19 mouse cellular contexts compared by ENCODE assay signal in genomic region chr4:135046619-135047018, GRCm38 (mm10).
DNase-seq lines count a peak whose midpoint lies in the region; ATAC-seq lines count a peak whose summit lies in the region.
"Had no signal": no experiment of that assay in that cellular context is flagged by ENCODE, and none has a peak within 500 bp of the region (broad histone marks: within the 10 kb centered on the region; RNA-seq: fewer than 3 reads in every experiment).

No protein-coding gene starts in this region.

- no peak overlapping the region for H3K27ac ChIP-seq in liver, embryonic 13.5 days
- H3K27ac ChIP-seq: embryonic facial prominence, embryonic 15.5 days; hindbrain, embryonic 15.5 days; limb, embryonic 12.5 days; midbrain, embryonic 15.5 days had no signal

- no peaks in the 10 kb centered on the region; the same call in 1 of the 2 replicates for H3K27me3 ChIP-seq in liver, embryonic 13.5 days
- H3K27me3 ChIP-seq: embryonic facial prominence, embryonic 15.5 days; hindbrain, embryonic 15.5 days; midbrain, embryonic 15.5 days had no signal

- H3K9ac ChIP-seq in liver, embryonic 13.5 days = no peak overlapping the region
- H3K9ac ChIP-seq: embryonic facial prominence, embryonic 15.5 days; hindbrain, embryonic 15.5 days; limb, embryonic 12.5 days; midbrain, embryonic 15.5 days had no signal

- 47% methylated on average over 7 of the region's 7 CpGs for WGBS in liver, embryonic 13.5 days (ENCODE audit: insufficient replicate concordance)

- H3K4me3 ChIP-seq in liver, embryonic 13.5 days (replicated peaks) = no peak overlapping the region
- H3K4me3 ChIP-seq: embryonic facial prominence, embryonic 15.5 days; hindbrain, embryonic 15.5 days; limb, embryonic 12.5 days; midbrain, embryonic 15.5 days had no signal

- no peaks in the 10 kb centered on the region for H3K36me3 ChIP-seq in liver, embryonic 13.5 days
- H3K36me3 ChIP-seq: embryonic facial prominence, embryonic 15.5 days; hindbrain, embryonic 15.5 days; limb, embryonic 12.5 days; midbrain, embryonic 15.5 days had no signal

- no peak overlapping the region for H3K4me2 ChIP-seq in liver, embryonic 13.5 days
- H3K4me2 ChIP-seq: embryonic facial prominence, embryonic 15.5 days; heart, embryonic 11.5 days; hindbrain, embryonic 15.5 days; limb, embryonic 12.5 days; midbrain, embryonic 15.5 days had no signal

- peaks cover 16% of the 10 kb centered on the region for H3K4me1 ChIP-seq in liver, embryonic 13.5 days (replicated peaks)
- H3K4me1 ChIP-seq: hindbrain, embryonic 15.5 days; midbrain, embryonic 15.5 days had no signal

- peak; percentile 76 for ATAC-seq in liver, embryonic 13.5 days (ENCODE audit: low read depth)
- ATAC-seq in megakaryocyte-erythroid progenitor cell, adult 5-6 weeks (replicated peaks; ENCODE audit: low FRiP score, low TSS enrichment, poor library complexity, severe bottlenecking) = peak; percentile 66
- ATAC-seq: activated CD4-positive, CD25-positive, alpha-beta regulatory T cell, adult 4 months; forebrain, embryonic 14.5 days; midbrain, embryonic 15.5 days had no signal

- H3K9me3 ChIP-seq in liver, embryonic 13.5 days (replicated peaks) = no peaks in the 10 kb centered on the region
- H3K9me3 ChIP-seq: embryonic facial prominence, embryonic 15.5 days; hindbrain, embryonic 15.5 days; limb, embryonic 12.5 days; midbrain, embryonic 15.5 days had no signal

- peak; percentile 79 for DNase-seq in ES-CJ7 (ENCODE audit: low read depth, low spot score)
- DNase-seq in ZHBTc4 (ENCODE audit: low read depth, low spot score) = peak; percentile 87
- peak; percentile 20 for DNase-seq in liver, embryonic 13.5 days
- no peak for DNase-seq in cerebellum, postnatal 10 days
- no peak for DNase-seq in lung, postnatal 36 days
- DNase-seq in cerebellum, adult 9-11 months = no peak
- DNase-seq: adrenal gland, postnatal 10 days; cerebellum, adult 8-10 months; kidney, adult 2 months; kidney, postnatal 14 days; lung, adult 2 months had no signal

Comparison
In these comparisons a context has a peak if more than half of its experiments do, and no peak if none do; other contexts are left out.
1. DNase-seq: peak in ES-CJ7 (single experiment), ZHBTc4 (single experiment) and liver, embryonic 13.5 days (single experiment); none in cerebellum, postnatal 10 days (0 of 2), lung, postnatal 36 days (single experiment) and cerebellum, adult 9-11 months (single experiment).